In genomic region chr17:83896723-83897122, GRCm38 (mm10) we compare ENCODE assay signal across 9 mouse cellular contexts. TPM values are rescaled to one million over a fixed set of nuclear protein-coding genes. Genes with fewer than 3 reads are reported as not detected.
DNase-seq lines count a peak whose midpoint lies in the region; ATAC-seq and TF ChIP-seq lines count a peak whose summit lies in the region.
"Had no signal": no experiment of that assay in that cellular context is flagged by ENCODE, and none has a peak within 500 bp of the region (broad histone marks: within the 10 kb centered on the region; RNA-seq: fewer than 3 reads in every experiment).

No protein-coding gene starts in this region.

- H3K36me3 ChIP-seq in embryonic facial prominence, embryonic 13.5 days, result no peaks in the 10 kb centered on the region
- H3K36me3 ChIP-seq in kidney, embryonic 15.5 days, result no peaks in the 10 kb centered on the region
- H3K36me3 ChIP-seq: neural tube, embryonic 13.5 days had no signal

- ATAC-seq in embryonic facial prominence, embryonic 13.5 days (ENCODE audit: insufficient number of reproducible peaks, insufficient read depth, low FRiP score, low TSS enrichment, low read depth), result no peak
- ATAC-seq in kidney, embryonic 15.5 days (replicated peaks; ENCODE audit: low FRiP score), result no peak

- H3K27ac ChIP-seq in left cerebral cortex, adult 2 months, result no peak overlapping the region
- peak overlapping the region; percentile 72 for H3K27ac ChIP-seq in embryonic facial prominence, embryonic 13.5 days
- H3K27ac ChIP-seq in kidney, embryonic 15.5 days, result peak overlapping the region; percentile 54; the same call in 1 of the 2 replicates
- H3K27ac ChIP-seq: neural tube, embryonic 13.5 days had no signal

- peak in 1 of 2 experiments; percentile 37 for DNase-seq in left cerebral cortex, adult 2 months (ENCODE audit: extremely low spot score in 1 of 2, low spot score in 2 of 2)
- DNase-seq in left cerebral cortex, adult 11 months (ENCODE audit: low spot score), result no peak
- peak; percentile 47 for DNase-seq in Muller cell, postnatal 12 days (ENCODE audit: inconsistent ontology term)
- DNase-seq in lung, postnatal 10 days, result peak; percentile 72
- DNase-seq in right cerebral cortex, postnatal 4 days, result peak; percentile 40
- DNase-seq in spleen, postnatal 36 days (ENCODE audit: low spot score in 2 of 2), result no peak

- H3K4me1 ChIP-seq in embryonic facial prominence, embryonic 13.5 days, result peaks cover 48% of the 10 kb centered on the region
- H3K4me1 ChIP-seq in kidney, embryonic 15.5 days, result peaks cover 45% of the 10 kb centered on the region

- intact Hi-C loops in left cerebral cortex, adult 2 months (cut with DNase I), result no loop called here

- no peak overlapping the region for H3K9ac ChIP-seq in embryonic facial prominence, embryonic 13.5 days
- no peak overlapping the region for H3K9ac ChIP-seq in kidney, embryonic 15.5 days
- H3K9ac ChIP-seq: neural tube, embryonic 13.5 days had no signal

- no peak overlapping the region for H3K4me2 ChIP-seq in embryonic facial prominence, embryonic 13.5 days
- no peak overlapping the region for H3K4me2 ChIP-seq in kidney, embryonic 15.5 days
- H3K4me2 ChIP-seq: neural tube, embryonic 13.5 days had no signal

- 18% methylated on average over 10 of the region's 10 CpGs for WGBS in embryonic facial prominence, embryonic 13.5 days
- WGBS in kidney, embryonic 15.5 days, result 27% methylated on average over 10 of the region's 10 CpGs

- H3K4me3 ChIP-seq in left cerebral cortex, adult 2 months, result no peak overlapping the region
- no peak overlapping the region for H3K4me3 ChIP-seq in embryonic facial prominence, embryonic 13.5 days
- no peak overlapping the region for H3K4me3 ChIP-seq in kidney, embryonic 15.5 days (replicated peaks)
- H3K4me3 ChIP-seq: neural tube, embryonic 13.5 days had no signal

- no peaks in the 10 kb centered on the region for H3K9me3 ChIP-seq in embryonic facial prominence, embryonic 13.5 days
- H3K9me3 ChIP-seq in kidney, embryonic 15.5 days (replicated peaks), result no peaks in the 10 kb centered on the region
- H3K9me3 ChIP-seq: neural tube, embryonic 13.5 days had no signal

- TF ChIP-seq CTCF in left cerebral cortex, adult 2 months (IDR thresholded peaks at IDR 0.05), result peak; percentile 81

- 0 out of 2 replicates have a peak, but pooled peaks cover 7% of the 10 kb centered on the region for H3K27me3 ChIP-seq in embryonic facial prominence, embryonic 13.5 days
- no peaks in the 10 kb centered on the region; the same call in 1 of the 2 replicates for H3K27me3 ChIP-seq in kidney, embryonic 15.5 days
- H3K27me3 ChIP-seq: neural tube, embryonic 13.5 days had no signal

RNA-seq across cellular contexts. Expression of gene Haao, which starts 49.0 kb away (rescaled TPM):
- total RNA-seq in left cerebral cortex, adult 2 months (2021), result not detected
- polyA plus RNA-seq in embryonic facial prominence, embryonic 13.5 days (2015; fragmentation: Nextera tagmentation; extraction: Ambion mirVana), result 1.5 and 1.7 TPM in 2 replicates
- 1.8 and 2.3 TPM in 2 replicates for polyA plus RNA-seq in kidney, embryonic 15.5 days (2015; fragmentation: Nextera tagmentation; extraction: Ambion mirVana)
- polyA plus RNA-seq: neural tube, embryonic 13.5 days had no signal

Comparison
In these comparisons a context has a peak if more than half of its experiments do, and no peak if none do; other contexts are left out.
1. DNase-seq: peak in Muller cell, postnatal 12 days (single experiment), lung, postnatal 10 days (single experiment) and right cerebral cortex, postnatal 4 days (single experiment); none in left cerebral cortex, adult 11 months (single experiment) and spleen, postnatal 36 days (0 of 2).